Mouse (Mus musculus) G1E (cell line): ENCODE measurements around the gene Nlrc5. TPM values are rescaled to one million over a fixed set of nuclear protein-coding genes. Genes with fewer than 3 reads are reported as not detected.

ENCODE experiments used
- ATAC-seq: 2 replicates; pipeline ENCODE4 v1.8.0; 2016; ENCODE audit warnings: mild to moderate bottlenecking; ENCODE audit not compliant: insufficient number of reproducible peaks, poor library complexity, low FRiP score, severe bottlenecking; ENCODE audit errors: extremely low read depth
- DNase-seq: peaks from one replicate; pipeline ENCODE4 v3.0.0; 2012; ENCODE audit warnings: low spot score
- H3K27me3 ChIP-seq: 2 replicates; pipeline ENCODE4 v1.6.1; 2012; ENCODE audit warnings: mild to moderate bottlenecking, low read length, inconsistent platforms; ENCODE audit not compliant: insufficient read depth
- H3K36me3 ChIP-seq: replicated peaks from 2 replicates; pipeline ENCODE3; 2012; ENCODE audit warnings: mild to moderate bottlenecking, inconsistent platforms
- H3K4me1 ChIP-seq: 2 replicates; pipeline ENCODE4 v1.6.1; 2012; ENCODE audit warnings: low read depth, low read length, inconsistent platforms, mixed read lengths; ENCODE audit not compliant: insufficient read depth
- H3K4me3 ChIP-seq: 2 replicates; pipeline ENCODE4 v1.5.1; 2012; ENCODE audit warnings: low read depth, mild to moderate bottlenecking, inconsistent platforms, low read length, moderate library complexity, mixed read lengths
- H3K9me3 ChIP-seq: replicated peaks from 2 replicates; pipeline ENCODE4 v1.6.1; 2012; ENCODE audit warnings: inconsistent platforms
- CTCF ChIP-seq: IDR thresholded peaks from 2 replicates; pipeline ENCODE4 v1.5.1; 2012; ENCODE audit warnings: low read depth, low read length, inconsistent platforms, mixed read lengths
- GATA1 ChIP-seq: IDR thresholded peaks from 2 replicates; pipeline ENCODE4 v1.6.1; 2012; ENCODE audit warnings: borderline replicate concordance, low read length, inconsistent platforms, mixed read lengths
- GATA2 ChIP-seq: IDR thresholded peaks from 2 replicates; pipeline ENCODE4 v1.6.1; 2012; ENCODE audit warnings: low read depth, low read length, inconsistent platforms, borderline replicate concordance
- POLR2AphosphoS5 ChIP-seq: IDR thresholded peaks from 2 replicates; pipeline ENCODE4 v1.6.1; 2012; ENCODE audit warnings: low read depth, low read length, inconsistent platforms; ENCODE audit not compliant: insufficient replicate concordance
- TAL1 ChIP-seq: conservative IDR thresholded peaks from 2 replicates; pipeline ENCODE4 v1.6.1; 2012; ENCODE audit warnings: low read depth, low read length, inconsistent platforms, mixed read lengths
- polyA plus RNA-seq: library from polyadenylated mRNA; stranded (reverse); fragments of >175 nt; gene quantifications from 2 replicates; pipeline ENCODE4 v1.2.3, GENCODE M21; 2012
- total RNA-seq, 2 experiments: library from RNA; stranded (forward) in 1 of 2; stranded (reverse) in 1 of 2; fragments of 200-1000 nt in 1 of 2; fragments of >200 nt in 1 of 2; fragmentation: Nextera tagmentation in 1 of 2; gene quantifications; 2 replicates each; pipeline ENCODE4 v1.2.3; 2014 to 2017

Gene Nlrc5
- total and polyA plus RNA-seq, 3 experiments = 0.02 to 1.2 TPM; not detected in 1

DNA sequence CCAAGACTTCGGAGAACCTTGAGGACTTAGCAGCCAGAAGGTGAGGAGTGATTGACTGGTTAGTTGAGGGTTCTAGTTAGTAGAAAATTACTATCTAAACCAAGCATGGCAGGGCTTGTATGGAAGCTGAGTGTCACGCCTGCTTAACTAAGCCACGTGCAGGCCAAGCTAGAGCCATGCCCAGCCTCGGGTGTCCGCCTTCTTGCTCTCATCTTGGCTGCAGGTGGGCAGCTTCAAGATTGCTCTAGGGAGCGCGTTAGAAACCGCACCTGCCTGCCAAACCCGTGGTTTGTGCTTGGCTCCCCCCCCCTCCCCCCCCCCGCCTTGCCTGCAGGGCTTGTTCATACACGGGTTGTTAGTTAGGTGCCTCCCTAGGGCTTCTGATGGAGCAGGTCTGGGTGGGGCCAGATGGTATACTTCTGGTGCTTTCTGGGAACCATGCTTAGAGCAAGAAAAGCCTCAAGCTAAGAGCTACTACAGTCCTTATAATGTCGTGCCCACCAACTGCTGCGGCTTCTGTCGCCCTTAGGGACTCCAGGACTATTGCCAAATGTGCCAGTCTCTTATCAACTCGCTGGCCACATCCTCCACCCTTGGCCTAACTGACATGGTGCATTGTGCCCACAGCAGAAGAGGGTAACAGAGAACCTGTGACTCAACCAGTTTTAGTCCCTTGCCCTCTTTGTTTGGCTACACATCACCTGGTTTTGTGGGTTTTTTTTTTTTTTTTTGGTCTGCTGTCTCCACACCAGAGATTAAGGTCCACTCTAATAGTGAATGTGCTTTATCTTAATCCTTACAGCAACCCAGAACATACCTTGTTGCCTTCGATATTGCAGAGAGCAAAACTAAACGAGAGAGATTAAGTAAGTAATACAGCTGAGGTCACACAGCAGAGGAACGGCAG lies 107.0 kb downstream of the Nlrc5 start:
- H3K27me3 ChIP-seq = peaks cover 54% of the 10 kb centered on the region
- no peaks in the 10 kb centered on the region for H3K9me3 ChIP-seq
- TF ChIP-seq POLR2AphosphoS5 (no peak), TAL1 (0 out of 2 replicates have a peak, but pooled peaks have one; percentile 16), GATA2 (no peak), GATA1 (no peak)
- peaks cover 8% of the 10 kb centered on the region for H3K4me1 ChIP-seq
- ATAC-seq (no peak), DNase-seq (no peak)
- no peak overlapping the region for H3K4me3 ChIP-seq
- no peaks in the 10 kb centered on the region for H3K36me3 ChIP-seq

DNA sequence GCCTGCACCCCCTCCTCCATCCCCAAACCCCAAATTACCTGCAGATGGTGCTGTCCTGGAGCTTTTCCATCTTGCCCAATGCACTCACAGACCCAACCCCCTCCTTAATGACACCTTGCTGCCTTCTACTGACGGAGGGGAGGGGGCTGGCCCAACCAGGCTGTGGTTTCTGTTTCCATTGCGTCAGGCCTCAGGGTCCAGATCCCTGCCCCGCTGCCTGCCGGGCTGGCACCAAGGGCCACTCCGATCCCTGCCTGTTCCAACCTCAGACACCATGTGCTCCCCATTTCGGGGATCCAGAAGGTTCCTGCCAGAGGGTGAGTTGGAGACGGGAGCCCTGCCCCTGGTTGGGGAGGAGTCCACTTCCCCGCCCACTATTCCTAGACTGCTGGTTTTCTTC lies 109.8 kb downstream of the Nlrc5 start:
- TF ChIP-seq GATA1 (no peak), TAL1 (no peak), GATA2 (no peak), POLR2AphosphoS5 (no peak), CTCF (no peak)
- Histone ChIP-seq H3K4me1 (peaks cover 8% of the 10 kb centered on the region), H3K27me3 (peaks cover 50% of the 10 kb centered on the region), H3K4me3 (no peak overlapping the region), H3K9me3 (no peaks in the 10 kb centered on the region), H3K36me3 (no peaks in the 10 kb centered on the region)
- ATAC-seq = no peak
- no peak for DNase-seq

GRCm38 (mm10) chr8:94549041-94549440 lies 114.9 kb downstream of the Nlrc5 start:
- no peak for TF ChIP-seq POLR2AphosphoS5
- TF ChIP-seq GATA1 = no peak
- no peak for TF ChIP-seq CTCF
- no peak for TF ChIP-seq TAL1
- no peak for TF ChIP-seq GATA2
- H3K27me3 ChIP-seq = peaks cover 56% of the 10 kb centered on the region
- no peaks in the 10 kb centered on the region for H3K36me3 ChIP-seq
- no peaks in the 10 kb centered on the region for H3K9me3 ChIP-seq
- DNase-seq (no peak), ATAC-seq (no peak)
- H3K4me3 ChIP-seq = no peak overlapping the region
- peaks cover 23% of the 10 kb centered on the region for H3K4me1 ChIP-seq

- Histone ChIP-seq H3K9me3 (no peaks in the 10 kb centered on the region), H3K36me3 (no peaks in the 10 kb centered on the region), H3K27me3 (peaks cover 54% of the 10 kb centered on the region), H3K4me3 (no peak overlapping the region), H3K4me1 (peaks cover 23% of the 10 kb centered on the region)
- TF ChIP-seq GATA1 (no peak), POLR2AphosphoS5 (no peak), CTCF (no peak), TAL1 (no peak), GATA2 (no peak)
- DNase-seq = no peak
- no peak for ATAC-seq
Measured at GRCm38 (mm10) chr8:94549482-94549881, 115.3 kb downstream of the Nlrc5 start.

GRCm38 (mm10) chr8:94549998-94550397 lies 115.8 kb downstream of the Nlrc5 start:
- DNase-seq = no peak
- TF ChIP-seq CTCF (no peak), GATA2 (no peak), POLR2AphosphoS5 (no peak), GATA1 (no peak), TAL1 (no peak)

More at GRCm38 (mm10) chr8:94549998-94550397, 115.8 kb downstream of the Nlrc5 start:
- H3K4me1 ChIP-seq = peaks cover 23% of the 10 kb centered on the region
- H3K27me3 ChIP-seq = peaks cover 58% of the 10 kb centered on the region
- H3K9me3 ChIP-seq = no peaks in the 10 kb centered on the region
- no peak overlapping the region for H3K4me3 ChIP-seq
- H3K36me3 ChIP-seq = no peaks in the 10 kb centered on the region
- no peak for ATAC-seq
